Mouse (Mus musculus) hindbrain, postnatal 0 days (tissue): ENCODE measurements around the gene Cx3cl1. TPM values are rescaled to one million over a fixed set of nuclear protein-coding genes. Genes with fewer than 3 reads are reported as not detected.

Experiments
- ATAC-seq: fragments of 200-750 bp; cut with Nextera tagmentation; 2 replicates; pipeline ENCODE4 v1.8.0; 2017; ENCODE audit warnings: mild to moderate bottlenecking, moderate TSS enrichment, moderate library complexity
- DNase-seq: peaks from one replicate; pipeline ENCODE4 v3.0.0-alpha.2; 2015; ENCODE audit warnings: low spot score
- H3K27ac ChIP-seq: fragments of 300-500 bp; sonication (generic); 2 replicates; pipeline ENCODE4 v1.5.1; 2014; ENCODE audit warnings: mild to moderate bottlenecking
- H3K27me3 ChIP-seq: fragments of 300-500 bp; sonication (generic); 2 replicates; pipeline ENCODE4 v1.6.1; 2014; ENCODE audit warnings: low read length, mixed read lengths; ENCODE audit not compliant: insufficient read depth
- H3K36me3 ChIP-seq: fragments of 300-500 bp; sonication (generic); 2 replicates; pipeline ENCODE4 v1.6.1; 2014; ENCODE audit warnings: low read length, mixed read lengths; ENCODE audit not compliant: insufficient read depth
- H3K4me1 ChIP-seq: fragments of 300-500 bp; sonication (generic); 2 replicates; pipeline ENCODE4 v1.6.1; 2014; ENCODE audit warnings: antibody characterized with exemption, low read length, mixed read lengths; ENCODE audit not compliant: insufficient read depth
- H3K4me2 ChIP-seq: fragments of 300-500 bp; sonication (generic); 2 replicates; pipeline ENCODE4 v1.6.1; 2014; ENCODE audit warnings: low read depth, mild to moderate bottlenecking, low read length, moderate library complexity, mixed read lengths
- H3K4me3 ChIP-seq: fragments of 300-500 bp; sonication (generic); 2 replicates; pipeline ENCODE4 v1.5.1; 2014; ENCODE audit warnings: low read length
- H3K9ac ChIP-seq: fragments of 300-500 bp; sonication (generic); replicated peaks from 2 replicates; pipeline ENCODE4 v1.6.1; 2014; ENCODE audit warnings: mild to moderate bottlenecking, low read length, moderate library complexity, mixed read lengths
- H3K9me3 ChIP-seq: fragments of 300-500 bp; sonication (generic); 2 replicates; pipeline ENCODE4 v1.6.1; 2016; ENCODE audit warnings: low read length, mixed read lengths
- CTCF ChIP-seq: IDR thresholded peaks from 2 replicates; pipeline ENCODE4 v1.5.1; 2016; ENCODE audit warnings: antibody characterized with exemption, control low read depth, low read depth
- WGBS: fragments of 180-500 bp; shearing (Covaris S2); extraction: QIAGEN DNeasy Blood & Tissue Kit; methylation state at CpG from one replicate; pipeline ENCODE4 v1.1.7; 2014; 5-methylcytosine and 5-hydroxymethylcytosine counted together
- polyA plus RNA-seq: library from polyadenylated mRNA; unstranded; fragments of >200 nt; fragmentation: Nextera tagmentation; extraction: Ambion mirVana; gene quantifications from 2 replicates; pipeline ENCODE4 v1.2.1, GENCODE M21; 2015
- total RNA-seq: library from RNA; depleted of rRNA; stranded (reverse); fragments of >200 nt; gene quantifications from 2 replicates; pipeline ENCODE4 v1.2.3, GENCODE M21; 2014

Cx3cl1 gene
- total and polyA plus RNA-seq, 2 experiments from 2014 or later = 87.9 to 99.6 TPM

DNA sequence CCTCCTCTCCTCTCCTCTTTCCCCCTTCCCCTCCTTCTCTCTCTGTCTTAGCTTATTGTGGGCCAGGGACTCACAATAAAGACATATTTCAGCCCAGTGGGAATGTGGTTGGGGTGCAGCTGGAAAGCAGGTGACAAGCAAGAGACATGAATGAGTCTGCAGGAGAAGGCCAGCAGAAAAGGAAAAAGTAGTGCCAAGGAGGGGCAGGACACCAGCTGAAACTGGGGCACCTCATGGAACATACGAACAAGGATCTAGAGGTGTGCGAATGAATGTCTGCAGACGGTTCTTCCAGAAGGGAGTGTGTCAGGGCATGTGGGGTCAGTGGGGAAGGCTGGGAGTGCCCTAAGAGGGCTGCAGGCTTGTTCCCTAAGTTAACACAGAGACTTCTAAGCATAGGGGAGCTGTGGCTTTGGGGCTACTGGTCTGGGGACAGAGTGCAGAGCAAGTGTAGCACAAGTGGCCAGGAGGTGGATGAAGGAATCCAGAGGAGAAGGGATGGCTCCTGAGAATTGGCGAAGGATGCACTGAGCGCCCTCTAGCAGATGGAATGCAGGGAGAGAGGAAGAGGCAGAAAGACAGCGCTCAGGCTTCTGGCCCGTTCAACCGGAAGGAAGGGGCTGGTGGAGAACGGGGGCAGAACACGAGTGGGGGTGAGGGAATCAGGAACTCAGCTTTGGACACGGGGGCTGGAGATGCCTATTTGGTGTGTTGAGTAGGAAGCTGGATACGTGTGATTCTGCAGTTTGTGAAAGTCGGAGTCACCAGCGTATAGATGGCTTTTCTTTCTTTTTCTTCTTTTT is 29.7 kb downstream of the Cx3cl1 start:
- Histone ChIP-seq H3K36me3 (no peaks in the 10 kb centered on the region), H3K4me3 (no peak overlapping the region), H3K4me2 (no peak overlapping the region), H3K27ac (no peak overlapping the region), H3K27me3 (no peaks in the 10 kb centered on the region), H3K4me1 (no peaks in the 10 kb centered on the region), H3K9ac (no peak overlapping the region), H3K9me3 (no peaks in the 10 kb centered on the region)
- WGBS = 40% methylated on average over 14 of the region's 14 CpGs
- ATAC-seq (0 out of 2 replicates have a peak, but pooled peaks have one; percentile 21), DNase-seq (peak; percentile 19)
- peak; percentile 70 for TF ChIP-seq CTCF

GRCm38 (mm10) chr8:94802375-94802774 is 30.6 kb downstream of the Cx3cl1 start:
- no peak for DNase-seq
- Histone ChIP-seq H3K9ac (no peak overlapping the region), H3K27me3 (no peaks in the 10 kb centered on the region), H3K36me3 (no peaks in the 10 kb centered on the region), H3K4me3 (no peak overlapping the region), H3K4me1 (no peaks in the 10 kb centered on the region), H3K4me2 (no peak overlapping the region), H3K27ac (no peak overlapping the region), H3K9me3 (no peaks in the 10 kb centered on the region)
- TF ChIP-seq CTCF = no peak
- ATAC-seq = no peak
- WGBS = 86% methylated on average over 4 of the region's 4 CpGs

DNA sequence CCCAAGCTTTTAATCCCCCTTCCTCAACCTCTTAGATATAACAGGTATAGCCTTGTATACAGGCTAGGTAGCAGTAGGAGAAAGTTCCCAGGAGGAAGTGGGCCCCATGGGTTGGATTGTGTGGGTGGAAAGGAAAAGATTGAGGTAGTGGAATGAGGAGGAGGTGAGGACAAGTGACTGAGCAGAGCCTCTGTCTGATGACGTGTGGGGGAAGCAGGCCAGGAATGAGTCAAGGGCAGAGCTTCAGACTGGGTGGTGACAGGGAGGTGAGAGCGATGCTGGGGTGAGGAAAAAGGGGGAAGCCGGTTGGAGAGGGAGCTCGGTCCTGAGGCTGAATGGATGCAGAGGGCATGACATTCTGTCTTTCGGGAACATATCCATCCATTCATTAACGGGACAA is 31.7 kb downstream of the Cx3cl1 start:
- H3K9me3 ChIP-seq = no peaks in the 10 kb centered on the region
- no peak overlapping the region for H3K27ac ChIP-seq
- DNase-seq (no peak), ATAC-seq (no peak)
- no peak overlapping the region for H3K4me3 ChIP-seq
- H3K27me3 ChIP-seq = no peaks in the 10 kb centered on the region
- H3K4me2 ChIP-seq = no peak overlapping the region
- WGBS = 75% methylated on average over 6 of the region's 6 CpGs
- TF ChIP-seq CTCF = no peak
- H3K4me1 ChIP-seq = no peaks in the 10 kb centered on the region
- H3K9ac ChIP-seq = no peak overlapping the region
- H3K36me3 ChIP-seq = no peaks in the 10 kb centered on the region

DNA sequence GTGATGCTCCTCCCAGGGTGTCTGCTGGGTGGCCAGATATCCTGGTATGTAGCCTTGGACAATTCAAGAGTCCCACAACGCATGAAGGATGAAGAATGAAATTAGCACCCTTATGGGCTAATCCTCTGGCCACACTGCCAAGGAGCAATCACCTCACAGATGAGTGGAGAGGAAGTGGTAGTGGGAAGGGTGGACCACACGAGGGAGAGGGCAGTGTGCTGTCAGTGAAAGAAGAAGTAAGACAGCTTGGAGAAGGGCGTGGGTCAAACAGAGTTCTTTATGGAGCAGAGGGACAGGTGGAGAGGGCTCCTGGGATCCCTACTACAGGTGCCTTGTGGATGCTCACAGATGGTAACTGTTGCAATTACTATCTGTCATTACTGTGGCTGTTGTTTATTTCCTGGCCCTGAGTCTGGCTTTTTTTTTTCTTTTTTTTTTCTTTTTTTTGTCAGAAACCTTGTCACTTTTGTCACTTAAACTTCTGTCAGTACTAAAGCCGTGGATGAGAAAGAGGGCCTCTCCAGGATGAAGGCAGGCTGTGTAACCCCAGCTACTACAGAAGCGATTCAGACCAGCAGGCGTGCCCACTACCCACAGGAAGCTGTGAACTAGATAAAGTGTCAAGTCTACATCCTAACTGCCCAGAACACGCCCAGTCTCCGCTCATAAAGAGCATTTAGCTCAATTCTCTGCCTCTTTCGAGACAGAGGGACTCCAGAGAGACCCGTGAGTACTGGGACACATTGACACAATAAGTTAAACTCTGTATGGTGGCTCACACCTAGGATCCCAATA is 32.9 kb downstream of the Cx3cl1 start:
- Histone ChIP-seq H3K4me1 (no peaks in the 10 kb centered on the region), H3K4me2 (no peak overlapping the region), H3K36me3 (no peaks in the 10 kb centered on the region), H3K27me3 (no peaks in the 10 kb centered on the region), H3K27ac (no peak overlapping the region), H3K9me3 (no peaks in the 10 kb centered on the region), H3K9ac (no peak overlapping the region), H3K4me3 (no peak overlapping the region)
- no peak for TF ChIP-seq CTCF
- WGBS = 77% methylated on average over 10 of the region's 10 CpGs
- no peak for DNase-seq
- ATAC-seq = no peak

DNA sequence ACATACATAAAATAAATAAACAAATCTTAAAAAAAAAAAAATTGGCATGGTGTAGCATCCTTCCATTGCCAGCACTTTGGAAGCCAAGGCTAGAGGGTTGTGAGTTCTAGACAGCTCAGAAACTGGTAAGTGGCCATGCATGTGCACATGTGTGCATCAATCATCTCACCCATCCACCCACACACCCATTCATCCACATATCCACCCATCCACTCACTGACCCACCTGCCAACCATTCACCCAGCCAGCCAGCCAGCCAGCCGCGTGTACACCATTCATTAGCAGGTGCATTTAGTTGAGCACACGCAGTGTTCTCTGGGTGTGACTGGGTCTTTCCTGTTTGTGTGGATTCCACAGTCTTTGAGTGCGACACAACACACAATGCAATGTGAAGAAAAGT is 34.0 kb downstream of the Cx3cl1 start:
- H3K4me3 ChIP-seq = no peak overlapping the region
- no peak for DNase-seq
- H3K4me1 ChIP-seq = no peaks in the 10 kb centered on the region
- ATAC-seq = no peak
- H3K27ac ChIP-seq = no peak overlapping the region
- no peak overlapping the region for H3K4me2 ChIP-seq
- H3K9me3 ChIP-seq = no peaks in the 10 kb centered on the region
- no peaks in the 10 kb centered on the region for H3K27me3 ChIP-seq
- WGBS = 44% methylated on average over 4 of the region's 4 CpGs
- no peaks in the 10 kb centered on the region for H3K36me3 ChIP-seq
- H3K9ac ChIP-seq = no peak overlapping the region
- no peak for TF ChIP-seq CTCF

GRCm38 (mm10) chr8:94807506-94807905 is 35.7 kb downstream of the Cx3cl1 start:
- 45% methylated on average over 7 of the region's 7 CpGs for WGBS
- Histone ChIP-seq H3K4me2 (no peak overlapping the region), H3K4me1 (no peaks in the 10 kb centered on the region), H3K36me3 (no peaks in the 10 kb centered on the region), H3K27me3 (no peaks in the 10 kb centered on the region), H3K9me3 (no peaks in the 10 kb centered on the region), H3K27ac (no peak overlapping the region), H3K4me3 (no peak overlapping the region), H3K9ac (no peak overlapping the region)
- TF ChIP-seq CTCF = no peak
- DNase-seq (peak; percentile 21), ATAC-seq (no peak)
